Mouse (Mus musculus): ENCODE measurements around the gene Zfp62. TPM values are rescaled to one million over a fixed set of nuclear protein-coding genes. Genes with fewer than 3 reads are reported as not detected.

Zfp62 gene
- polyA plus RNA-seq, 1 experiment, result 2.4 TPM

GRCm38 (mm10) chr11:49247255-49247654 is 44.2 kb downstream of the Zfp62 start:
- peak overlapping the region; percentile 98 for H3K27ac ChIP-seq (ENCODE audit: insufficient read depth, low read length)
- peaks cover 27% of the 10 kb centered on the region for H3K4me1 ChIP-seq (ENCODE audit: control insufficient read depth, insufficient read depth, insufficient read length)
- 9% methylated on average over 2 of the region's 2 CpGs for WGBS
- H3K36me3 ChIP-seq (ENCODE audit: control insufficient read depth, insufficient read depth, low read length), result peaks cover 1% of the 10 kb centered on the region; the same call in 1 of the 2 replicates
- no peak for TF ChIP-seq CTCF (IDR thresholded peaks at IDR 0.05; ENCODE audit: extremely low read depth, insufficient read depth, insufficient read length, insufficient replicate concordance)
- TF ChIP-seq POLR2A (IDR thresholded peaks at IDR 0.05; ENCODE audit: low read depth, low read length), result peak; percentile 67; the same call in 1 of the 2 replicates
- H3K27me3 ChIP-seq (ENCODE audit: control insufficient read depth, insufficient read depth, low read length), result no peaks in the 10 kb centered on the region
- peak in 1 of 2 experiments; percentile 49 for DNase-seq (ENCODE audit: low read depth in 1 of 2, low spot score in 2 of 2)
- H3K4me3 ChIP-seq (ENCODE audit: extremely low read depth, insufficient read depth, insufficient read length), result peak overlapping the region; percentile 53

GRCm38 (mm10) chr11:49248226-49248973 is 45.3 kb downstream of the Zfp62 start:
- peak overlapping the region; percentile 98 for H3K27ac ChIP-seq (ENCODE audit: insufficient read depth, low read length)
- TF ChIP-seq CTCF (IDR thresholded peaks at IDR 0.05; ENCODE audit: extremely low read depth, insufficient read depth, insufficient read length, insufficient replicate concordance) (no peak), POLR2A (IDR thresholded peaks at IDR 0.05; ENCODE audit: low read depth, low read length) (peak; percentile 20; the same call in 1 of the 2 replicates)
- H3K4me3 ChIP-seq (ENCODE audit: extremely low read depth, insufficient read depth, insufficient read length), result peak overlapping the region; percentile 53

DNA sequence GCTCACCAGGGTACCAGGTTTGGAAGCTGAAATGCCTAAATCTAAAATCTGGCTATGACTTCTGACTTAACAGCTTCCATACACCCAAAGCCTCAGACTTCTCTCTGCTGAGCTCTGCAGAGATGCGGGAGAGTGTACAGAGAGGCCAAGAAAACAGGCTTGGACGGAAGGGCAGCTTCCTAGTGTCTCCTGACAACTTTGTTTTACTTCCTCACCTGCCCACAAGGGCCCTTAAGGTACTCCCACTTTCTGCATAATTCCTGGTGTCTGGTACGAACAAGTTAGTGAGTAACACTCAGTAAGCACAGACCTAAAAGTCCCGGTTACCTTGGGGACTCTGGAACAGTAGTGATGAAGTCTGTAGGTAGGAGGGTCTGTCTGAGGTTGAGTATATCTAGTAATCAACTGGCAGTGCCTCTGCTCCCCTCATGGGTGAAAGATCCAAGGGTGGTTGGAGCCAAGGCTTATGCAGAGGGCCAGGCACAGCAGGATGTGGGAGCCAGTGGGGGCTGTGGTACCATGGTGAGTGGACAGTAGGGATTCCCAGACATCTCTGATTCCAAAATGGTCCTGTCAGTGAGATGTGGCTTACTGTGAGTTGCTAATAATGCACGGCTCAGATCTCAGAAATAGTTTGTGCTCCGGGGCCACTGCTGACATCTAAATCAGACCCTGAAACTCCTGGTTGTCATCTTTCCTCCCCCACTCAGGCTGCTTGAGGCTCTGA is 46.0 kb downstream of the Zfp62 start:
- peaks cover 10% of the 10 kb centered on the region for H3K36me3 ChIP-seq (ENCODE audit: control insufficient read depth, insufficient read depth, low read length)
- H3K27me3 ChIP-seq (ENCODE audit: control insufficient read depth, insufficient read depth, low read length), result no peaks in the 10 kb centered on the region
- TF ChIP-seq CTCF (IDR thresholded peaks at IDR 0.05; ENCODE audit: extremely low read depth, insufficient read depth, insufficient read length, insufficient replicate concordance), result no peak
- no peak for TF ChIP-seq POLR2A (IDR thresholded peaks at IDR 0.05; ENCODE audit: low read depth, low read length)
- H3K4me3 ChIP-seq (ENCODE audit: extremely low read depth, insufficient read depth, insufficient read length), result peak overlapping the region; percentile 43
- peak overlapping the region; percentile 98 for H3K27ac ChIP-seq (ENCODE audit: insufficient read depth, low read length)
- H3K4me1 ChIP-seq (ENCODE audit: control insufficient read depth, insufficient read depth, insufficient read length), result peaks cover 27% of the 10 kb centered on the region
- no peak for DNase-seq (ENCODE audit: low read depth in 1 of 2, low spot score in 2 of 2)
- WGBS, result 9% methylated on average over 6 of the region's 6 CpGs

More at GRCm38 (mm10) chr11:49248226-49248973, 45.3 kb downstream of the Zfp62 start:
- Histone ChIP-seq H3K36me3 (ENCODE audit: control insufficient read depth, insufficient read depth, low read length) (peaks cover 4% of the 10 kb centered on the region; the same call in 1 of the 2 replicates), H3K4me1 (ENCODE audit: control insufficient read depth, insufficient read depth, insufficient read length) (peaks cover 27% of the 10 kb centered on the region), H3K27me3 (ENCODE audit: control insufficient read depth, insufficient read depth, low read length) (no peaks in the 10 kb centered on the region)
- DNase-seq (ENCODE audit: low read depth in 1 of 2, low spot score in 2 of 2), result peak in 1 of 2 experiments; percentile 51
- 10% methylated on average over 6 of the region's 6 CpGs for WGBS

GRCm38 (mm10) chr11:49249811-49250421 is 46.8 kb downstream of the Zfp62 start:
- 1% methylated on average over 10 of the region's 10 CpGs for WGBS
- Histone ChIP-seq H3K4me3 (ENCODE audit: extremely low read depth, insufficient read depth, insufficient read length) (peak overlapping the region; percentile 70), H3K4me1 (ENCODE audit: control insufficient read depth, insufficient read depth, insufficient read length) (peaks cover 27% of the 10 kb centered on the region), H3K27ac (ENCODE audit: insufficient read depth, low read length) (peak overlapping the region; percentile 98), H3K36me3 (ENCODE audit: control insufficient read depth, insufficient read depth, low read length) (peaks cover 17% of the 10 kb centered on the region), H3K27me3 (ENCODE audit: control insufficient read depth, insufficient read depth, low read length) (no peaks in the 10 kb centered on the region)
- no peak for TF ChIP-seq CTCF (IDR thresholded peaks at IDR 0.05; ENCODE audit: extremely low read depth, insufficient read depth, insufficient read length, insufficient replicate concordance)
- no peak for TF ChIP-seq POLR2A (IDR thresholded peaks at IDR 0.05; ENCODE audit: low read depth, low read length)
- peak; percentile 78 to 82 for DNase-seq (ENCODE audit: low read depth in 1 of 2, low spot score in 2 of 2)

DNA sequence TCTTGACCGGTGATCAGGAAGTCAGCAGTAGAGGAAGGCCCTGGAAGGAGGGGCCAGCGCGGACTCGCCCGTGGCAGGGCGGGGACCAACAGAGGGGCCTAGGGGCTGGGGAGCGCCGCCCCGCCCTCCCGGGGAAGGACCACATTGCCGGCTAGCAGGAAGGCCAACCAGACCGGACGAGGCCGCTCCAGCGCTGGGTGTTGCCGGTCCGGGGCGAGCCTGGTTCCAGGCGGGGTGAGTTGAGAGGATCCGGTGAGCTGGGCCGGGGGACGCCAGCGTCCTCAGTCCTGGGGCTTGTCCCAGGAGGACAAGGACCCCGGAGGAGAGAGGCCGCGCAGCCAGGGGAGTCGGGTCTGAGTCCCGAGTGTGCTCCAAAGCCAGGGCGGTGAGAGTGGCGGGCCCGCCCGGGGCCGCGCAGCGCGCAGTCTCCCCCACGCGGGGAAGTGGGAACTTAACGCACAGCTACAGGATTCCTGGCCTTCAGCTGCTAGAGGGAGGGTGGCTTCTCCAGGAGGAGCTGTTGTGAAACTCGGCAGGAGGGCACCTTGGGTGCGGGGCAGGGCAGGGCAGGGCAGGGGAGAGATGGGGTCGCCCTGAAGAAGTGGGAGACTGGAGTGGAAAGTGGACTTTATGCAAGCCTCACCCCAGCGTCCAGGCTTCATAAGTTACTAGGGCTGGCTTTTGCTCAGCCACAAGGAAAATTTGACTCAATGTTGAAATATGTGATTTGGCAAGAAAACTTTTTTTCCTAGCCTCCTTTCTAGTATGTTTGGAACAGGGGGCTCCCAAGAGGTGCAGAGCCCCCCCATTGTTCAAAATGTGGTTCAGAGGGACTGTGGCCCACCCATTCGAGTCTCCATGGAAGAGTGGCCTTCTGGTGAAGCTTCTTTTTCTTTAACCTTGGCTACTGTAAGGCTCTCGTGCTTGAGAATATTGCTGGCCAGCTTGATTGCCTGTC is 47.6 kb downstream of the Zfp62 start:
- under 1% methylated on average over 44 of the region's 45 CpGs for WGBS
- peak overlapping the region; percentile 70 for H3K4me3 ChIP-seq (ENCODE audit: extremely low read depth, insufficient read depth, insufficient read length)
- peaks cover 18% of the 10 kb centered on the region for H3K36me3 ChIP-seq (ENCODE audit: control insufficient read depth, insufficient read depth, low read length)
- no peaks in the 10 kb centered on the region for H3K27me3 ChIP-seq (ENCODE audit: control insufficient read depth, insufficient read depth, low read length)
- H3K27ac ChIP-seq (ENCODE audit: insufficient read depth, low read length), result peak overlapping the region; percentile 98
- H3K4me1 ChIP-seq (ENCODE audit: control insufficient read depth, insufficient read depth, insufficient read length), result peaks cover 20% of the 10 kb centered on the region
- peak; percentile 39 to 93 for DNase-seq (ENCODE audit: low read depth in 1 of 2, low spot score in 2 of 2)
- TF ChIP-seq CTCF (IDR thresholded peaks at IDR 0.05; ENCODE audit: extremely low read depth, insufficient read depth, insufficient read length, insufficient replicate concordance), result peak; percentile 20; the same call in 1 of the 2 replicates
- peak; percentile 95 for TF ChIP-seq POLR2A (IDR thresholded peaks at IDR 0.05; ENCODE audit: low read depth, low read length)

DNA sequence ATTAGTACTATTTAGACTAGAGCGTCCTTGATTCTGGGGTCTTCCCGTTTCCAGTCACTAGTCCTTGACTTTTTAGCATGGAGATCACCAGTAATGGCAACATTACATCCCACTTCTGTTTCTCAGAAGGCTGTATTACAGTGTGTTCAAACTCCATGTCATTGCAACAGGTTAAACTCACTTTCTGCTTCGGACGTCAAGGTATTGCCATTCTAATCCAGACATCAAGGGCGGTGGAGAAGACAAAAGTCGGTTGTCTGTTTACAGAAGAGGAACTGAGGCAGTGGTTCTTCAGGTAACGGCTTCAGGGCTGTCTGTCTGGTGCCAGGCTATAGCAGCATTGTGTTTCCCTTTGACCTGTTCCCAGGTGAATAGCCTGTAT is 48.3 kb downstream of the Zfp62 start:
- no peaks in the 10 kb centered on the region for H3K27me3 ChIP-seq (ENCODE audit: control insufficient read depth, insufficient read depth, low read length)
- 6% methylated on average over 7 of the region's 7 CpGs for WGBS

More for the DNA sequence above, 48.3 kb downstream of the Zfp62 start:
- H3K4me3 ChIP-seq (ENCODE audit: extremely low read depth, insufficient read depth, insufficient read length), result peak overlapping the region; percentile 70
- TF ChIP-seq CTCF (IDR thresholded peaks at IDR 0.05; ENCODE audit: extremely low read depth, insufficient read depth, insufficient read length, insufficient replicate concordance) (no peak), POLR2A (IDR thresholded peaks at IDR 0.05; ENCODE audit: low read depth, low read length) (no peak)
- H3K4me1 ChIP-seq (ENCODE audit: control insufficient read depth, insufficient read depth, insufficient read length), result peaks cover 16% of the 10 kb centered on the region; the same call in 1 of the 2 replicates
- DNase-seq (ENCODE audit: low read depth in 1 of 2, low spot score in 2 of 2), result no peak
- peaks cover 21% of the 10 kb centered on the region for H3K36me3 ChIP-seq (ENCODE audit: control insufficient read depth, insufficient read depth, low read length)
- H3K27ac ChIP-seq (ENCODE audit: insufficient read depth, low read length), result peak overlapping the region; percentile 98; the same call in 1 of the 2 replicates

Data from spleen, adult 2 months (tissue).